Mouse (Mus musculus) CH12.LX (cell line): ENCODE measurements around the gene Pik3r4. TPM values are rescaled to one million over a fixed set of nuclear protein-coding genes. Genes with fewer than 3 reads are reported as not detected.

ENCODE experiments used
- DNase-seq: peaks from one replicate; pipeline ENCODE4 v3.0.0-alpha.2; 2013; ENCODE audit errors: extremely low read depth
- H3K27ac ChIP-seq: 2 replicates; pipeline ENCODE4 v1.5.1; 2012; ENCODE audit warnings: low read depth, mild to moderate bottlenecking, control low read depth, moderate library complexity; ENCODE audit not compliant: insufficient read depth
- H3K27me3 ChIP-seq: replicated peaks from 2 replicates; pipeline ENCODE3; 2012; ENCODE audit warnings: inconsistent platforms
- H3K36me3 ChIP-seq, 2 experiments: replicated peaks in 1 of 2; 2 replicates each; pipeline versions ENCODE3 to v1.6.1; 2012; ENCODE audit warnings: inconsistent platforms in 1 of 2, low read length in 1 of 2, mild to moderate bottlenecking in 1 of 2, mixed read lengths in 1 of 2, moderate library complexity in 1 of 2; ENCODE audit not compliant: control insufficient read depth in 1 of 2, insufficient read depth in 1 of 2
- H3K4me1 ChIP-seq, 2 experiments: 2 replicates each; pipeline ENCODE4 v1.6.1; 2012; ENCODE audit warnings: inconsistent platforms in 1 of 2, moderate library complexity in 1 of 2; ENCODE audit not compliant: insufficient read depth in 2 of 2, control insufficient read depth in 1 of 2
- H3K4me2 ChIP-seq: 2 replicates; pipeline ENCODE4 v1.6.1; 2012; ENCODE audit warnings: low read depth, mild to moderate bottlenecking, control low read depth; ENCODE audit not compliant: poor library complexity, insufficient read depth, severe bottlenecking
- H3K4me3 ChIP-seq, 3 experiments: fragments of 150-350 bp in 1 of 3; sonication (generic) in 1 of 3; replicated peaks in 1 of 3; 2 replicates each; pipeline versions ENCODE3 to v1.5.1; 2011 to 2012; ENCODE audit warnings: low read depth in 2 of 3, low read length in 2 of 3, mild to moderate bottlenecking in 2 of 3, moderate library complexity in 2 of 3, control low read depth in 1 of 3, improper control_type of control experiment in 1 of 3, inconsistent platforms in 1 of 3, mixed read lengths in 1 of 3; ENCODE audit not compliant: poor library complexity in 1 of 3
- H3K79me2 ChIP-seq: replicated peaks from 2 replicates; pipeline ENCODE4 v1.6.1; 2012; ENCODE audit warnings: mild to moderate bottlenecking, moderate library complexity; ENCODE audit not compliant: control insufficient read depth, poor library complexity, insufficient read depth, severe bottlenecking; ENCODE audit errors: extremely low read depth
- H3K9ac ChIP-seq: 2 replicates; pipeline ENCODE4 v1.6.1; 2012; ENCODE audit warnings: low read depth, mild to moderate bottlenecking, control low read depth, moderate library complexity; ENCODE audit not compliant: insufficient read depth
- H3K9me3 ChIP-seq: replicated peaks from 2 replicates; pipeline ENCODE3; 2012; ENCODE audit warnings: low read length, inconsistent platforms, mixed read lengths
- BHLHE40 ChIP-seq: IDR thresholded peaks from 2 replicates; pipeline ENCODE4 v1.6.1; 2011; ENCODE audit warnings: mild to moderate bottlenecking, low read depth, low read length, improper control_type of control experiment
- CHD1 ChIP-seq: IDR thresholded peaks from 2 replicates; pipeline ENCODE4 v1.6.1; 2012; ENCODE audit warnings: low read depth, low read length, improper control_type of control experiment, inconsistent platforms
- CHD2 ChIP-seq: IDR thresholded peaks from 2 replicates; pipeline ENCODE4 v1.6.1; 2011; ENCODE audit warnings: low read length, improper control_type of control experiment
- E2F4 ChIP-seq: IDR thresholded peaks from 2 replicates; pipeline ENCODE4 v1.6.1; 2011; ENCODE audit warnings: low read depth, low read length, improper control_type of control experiment; ENCODE audit not compliant: insufficient replicate concordance
- ELF1 ChIP-seq: IDR thresholded peaks from 2 replicates; pipeline ENCODE4 v1.6.1; 2014; ENCODE audit warnings: low read depth, mild to moderate bottlenecking, inconsistent platforms, low read length, improper control_type of control experiment
- GABPA ChIP-seq: IDR thresholded peaks from 2 replicates; pipeline ENCODE4 v1.6.1; 2012; ENCODE audit warnings: low read depth, low read length, improper control_type of control experiment, inconsistent platforms; ENCODE audit not compliant: insufficient replicate concordance
- IRF4 ChIP-seq: IDR thresholded peaks from 2 replicates; pipeline ENCODE4 v1.6.1; 2014; ENCODE audit warnings: low read depth, mild to moderate bottlenecking, inconsistent platforms, low read length, improper control_type of control experiment
- JUN ChIP-seq: IDR thresholded peaks from 2 replicates; pipeline ENCODE4 v1.6.1; 2011; ENCODE audit warnings: low read depth, mild to moderate bottlenecking, low read length, improper control_type of control experiment, moderate library complexity; ENCODE audit not compliant: insufficient read depth
- JUND ChIP-seq: conservative IDR thresholded peaks from 2 replicates; pipeline ENCODE4 v1.6.1; 2011; ENCODE audit warnings: low read depth, low read length, improper control_type of control experiment
- MAFK ChIP-seq: IDR thresholded peaks from 2 replicates; pipeline ENCODE4 v1.6.1; 2011; ENCODE audit warnings: low read length, improper control_type of control experiment; ENCODE audit not compliant: insufficient replicate concordance
- MAX ChIP-seq: IDR thresholded peaks from 2 replicates; pipeline ENCODE4 v1.6.1; 2011; ENCODE audit warnings: low read length, improper control_type of control experiment
- MAZ ChIP-seq: IDR thresholded peaks from 2 replicates; pipeline ENCODE4 v1.6.1; 2012; ENCODE audit warnings: low read depth, mild to moderate bottlenecking, inconsistent platforms, low read length, improper control_type of control experiment, moderate library complexity
- MEF2A ChIP-seq: IDR thresholded peaks from 2 replicates; pipeline ENCODE4 v1.6.1; 2014; ENCODE audit warnings: low read depth, mild to moderate bottlenecking, inconsistent platforms, low read length, improper control_type of control experiment, borderline replicate concordance
- NELFE ChIP-seq: IDR thresholded peaks from 2 replicates; pipeline ENCODE4 v1.6.1; 2011; ENCODE audit warnings: low read depth, low read length, improper control_type of control experiment
- NRF1 ChIP-seq: IDR thresholded peaks from 2 replicates; pipeline ENCODE4 v1.6.1; 2014; ENCODE audit warnings: low read depth, mild to moderate bottlenecking, inconsistent platforms, low read length, improper control_type of control experiment, moderate library complexity
- PAX5 ChIP-seq: IDR thresholded peaks from 2 replicates; pipeline ENCODE4 v1.6.1; 2012; ENCODE audit warnings: low read length, inconsistent platforms, mixed read lengths
- POLR2AphosphoS2 ChIP-seq: IDR thresholded peaks from 2 replicates; pipeline ENCODE4 v1.6.1; 2011; ENCODE audit warnings: low read depth, low read length, improper control_type of control experiment
- SMC3 ChIP-seq: IDR thresholded peaks from 2 replicates; pipeline ENCODE4 v1.6.1; 2011; ENCODE audit warnings: low read depth, low read length, improper control_type of control experiment
- TBP ChIP-seq: conservative IDR thresholded peaks from 2 replicates; pipeline ENCODE4 v1.6.1; 2011; ENCODE audit warnings: low read depth, low read length, improper control_type of control experiment
- TCF12 ChIP-seq: IDR thresholded peaks from 2 replicates; pipeline ENCODE4 v1.6.1; 2014; ENCODE audit warnings: low read depth, mild to moderate bottlenecking, inconsistent platforms, low read length, improper control_type of control experiment
- UBTF ChIP-seq: IDR thresholded peaks from 2 replicates; pipeline ENCODE4 v1.6.1; 2012; ENCODE audit warnings: low read depth, mild to moderate bottlenecking, inconsistent platforms, low read length, improper control_type of control experiment, moderate library complexity
- ZC3H11A ChIP-seq: IDR thresholded peaks from 2 replicates; pipeline ENCODE4 v1.6.1; 2012; ENCODE audit warnings: low read depth, mild to moderate bottlenecking, inconsistent platforms, low read length, improper control_type of control experiment
- dilution Hi-C: fragments of 300-500 bp; cut with MboI; formaldehyde crosslinking; loops from 2 replicates; pipeline ENCODE4 v1.14.3; 2020; ENCODE audit warnings: low sequenced_read_pairs; ENCODE audit not compliant: extremely low pct_unique_long_range_greater_than_20kb, extremely low pct_ligation_motif_present
- in situ Hi-C: fragments of 300-500 bp; cut with MboI; formaldehyde crosslinking; loops from 3 replicates; pipeline ENCODE4 v1.14.3; 2019; ENCODE audit warnings: low sequenced_read_pairs, low pct_ligation_motif_present, low pct_unique_long_range_greater_than_20kb, mixed read lengths
- polyA plus RNA-seq: library from polyadenylated mRNA; unstranded; fragments of >175 nt; gene quantifications from 2 replicates; pipeline ENCODE4 v1.2.1, GENCODE M21; 2012; ENCODE audit warnings: low read depth; ENCODE audit not compliant: insufficient read length
- total RNA-seq, 2 experiments: library from RNA; depleted of rRNA; stranded (reverse); fragments of 300-350 nt in 1 of 2; fragments of >200 nt in 1 of 2; gene quantifications; 2 replicates each; pipeline ENCODE4 v1.2.3; 2012 to 2014

Pik3r4 gene
- total and polyA plus RNA-seq, 3 experiments, result 11.4 to 24.5 (median 18.3) TPM

DNA sequence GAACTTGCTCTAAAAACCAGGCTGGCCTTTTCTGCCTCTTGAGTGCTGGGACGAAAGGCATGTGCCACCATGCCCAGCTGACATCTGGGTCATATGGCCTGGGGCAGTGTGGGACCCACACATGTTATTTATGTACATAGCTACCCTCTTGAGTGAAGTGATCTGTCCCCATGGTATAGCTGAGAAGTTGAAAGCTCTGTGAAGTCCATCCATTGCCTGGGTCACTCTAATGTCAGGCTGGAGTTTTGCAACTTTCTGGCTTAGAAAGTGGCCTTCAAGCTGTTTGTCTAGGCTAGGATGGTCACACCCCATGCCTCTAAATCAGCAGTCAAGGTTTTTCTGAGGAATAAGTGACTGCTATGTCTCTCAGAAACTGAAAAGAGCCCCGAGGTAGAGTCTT, 29.3 kb downstream of the Pik3r4 start:
- Histone ChIP-seq H3K4me1 (no peaks in the 10 kb centered on the region), H3K4me3 (no peak overlapping the region), H3K4me2 (no peak overlapping the region), H3K9me3 (no peaks in the 10 kb centered on the region), H3K79me2 (no peaks in the 10 kb centered on the region), H3K9ac (no peak overlapping the region), H3K27ac (no peak overlapping the region), H3K27me3 (no peaks in the 10 kb centered on the region), H3K36me3 (peaks cover 53 to 89% of the 10 kb centered on the region in 2 experiments)
- dilution Hi-C loops (no loop called here), in situ Hi-C loops (no loop called here)
- TF ChIP-seq NELFE (no peak), ZC3H11A (no peak), MAFK (no peak), JUN (no peak), PAX5 (no peak), MAZ (no peak), UBTF (no peak), CHD2 (no peak), SMC3 (no peak)
- DNase-seq, result no peak

DNA sequence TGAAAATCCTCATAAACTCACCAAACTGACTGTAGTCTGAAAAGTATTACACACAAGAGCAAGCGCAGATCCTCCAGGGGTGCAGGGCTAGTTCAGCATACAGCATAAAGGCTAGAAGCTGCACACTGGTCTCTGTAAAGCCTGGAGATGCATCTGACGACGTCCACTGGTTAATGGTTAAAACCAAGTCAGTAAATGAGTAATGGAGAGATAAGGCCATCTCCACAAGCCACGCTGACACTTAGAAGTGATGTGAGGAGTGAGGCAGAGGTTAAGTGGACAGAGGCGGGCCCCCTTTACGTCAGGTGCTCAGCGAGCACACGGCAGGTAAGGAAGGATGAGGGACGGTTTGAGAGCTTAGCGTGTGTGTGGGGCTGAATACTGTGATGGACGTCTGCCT, 33.2 kb downstream of the Pik3r4 start:
- in situ Hi-C loops, result loop anchor here (25.0 kb wide), 1 partner anchor 311 kb away; no protein-coding TSS in a partner anchor
- no peak overlapping the region for H3K4me2 ChIP-seq
- dilution Hi-C loops, result no loop called here

More for the DNA sequence above, 33.2 kb downstream of the Pik3r4 start:
- Histone ChIP-seq H3K4me3 (no peak overlapping the region), H3K9me3 (no peaks in the 10 kb centered on the region), H3K27me3 (no peaks in the 10 kb centered on the region), H3K4me1 (no peaks in the 10 kb centered on the region), H3K79me2 (no peaks in the 10 kb centered on the region), H3K36me3 (peaks cover 48 to 82% of the 10 kb centered on the region in 2 experiments), H3K27ac (no peak overlapping the region), H3K9ac (no peak overlapping the region)
- DNase-seq, result no peak
- TF ChIP-seq MAX (no peak), ELF1 (no peak), CHD1 (no peak), E2F4 (no peak), TCF12 (no peak), BHLHE40 (no peak), TBP (no peak), NRF1 (no peak), GABPA (no peak), MEF2A (no peak), JUND (no peak), ZC3H11A (no peak), POLR2AphosphoS2 (no peak), NELFE (no peak), IRF4 (no peak)
